8 mouse cellular contexts compared by ENCODE assay signal in genomic region chr7:65155628-65156513, GRCm38 (mm10). TPM values are rescaled to one million over a fixed set of nuclear protein-coding genes. Genes with fewer than 3 reads are reported as not detected.
A peak's percentile ranks its signal among the peaks of the same experiment; 100 is the strongest.
DNase-seq lines count a peak whose midpoint lies in the region; ATAC-seq and TF ChIP-seq lines count a peak whose summit lies in the region.

No protein-coding gene starts in this region.

- ATAC-seq in embryonic facial prominence, embryonic 14.5 days (ENCODE audit: low read depth), result peak; percentile 58
- peak; percentile 92 for ATAC-seq in midbrain, embryonic 13.5 days

- WGBS in embryonic facial prominence, embryonic 14.5 days, result 3% methylated on average over 31 of the region's 122 CpGs
- 2% methylated on average over 119 of the region's 122 CpGs for WGBS in hindbrain, embryonic 10.5 days
- under 1% methylated on average over 113 of the region's 122 CpGs for WGBS in midbrain, embryonic 13.5 days

- H3K27ac ChIP-seq in gastrocnemius, adult 2 months, result no peak overlapping the region
- H3K27ac ChIP-seq in embryonic facial prominence, embryonic 14.5 days (replicated peaks; ENCODE audit: low read depth, low read length), result no peak overlapping the region; the same call in 1 of the 2 replicates
- H3K27ac ChIP-seq in hindbrain, embryonic 10.5 days, result peak overlapping the region; percentile 90
- H3K27ac ChIP-seq in midbrain, embryonic 13.5 days, result peak overlapping the region; percentile 90

- no peaks in the 10 kb centered on the region for H3K36me3 ChIP-seq in embryonic facial prominence, embryonic 14.5 days (ENCODE audit: control insufficient read depth, insufficient read depth, low read length)
- no peaks in the 10 kb centered on the region for H3K36me3 ChIP-seq in hindbrain, embryonic 10.5 days
- H3K36me3 ChIP-seq in midbrain, embryonic 13.5 days, result no peaks in the 10 kb centered on the region

- H3K9me3 ChIP-seq in embryonic facial prominence, embryonic 14.5 days (ENCODE audit: control insufficient read depth, low read length), result 0 out of 2 replicates have a peak, but pooled peaks cover 3% of the 10 kb centered on the region
- H3K9me3 ChIP-seq in hindbrain, embryonic 10.5 days, result no peaks in the 10 kb centered on the region
- H3K9me3 ChIP-seq in midbrain, embryonic 13.5 days, result no peaks in the 10 kb centered on the region

- H3K4me2 ChIP-seq in embryonic facial prominence, embryonic 14.5 days (ENCODE audit: low read depth, low read length), result peak overlapping the region; percentile 83
- H3K4me2 ChIP-seq in midbrain, embryonic 13.5 days (replicated peaks), result peak overlapping the region; percentile 90

- no peak for TF ChIP-seq CTCF in gastrocnemius, adult 2 months (IDR thresholded peaks at IDR 0.05)

- H3K9ac ChIP-seq in embryonic facial prominence, embryonic 14.5 days (ENCODE audit: low read depth, low read length), result peak overlapping the region; percentile 75
- H3K9ac ChIP-seq in midbrain, embryonic 13.5 days (replicated peaks), result peak overlapping the region; percentile 80

- no peaks in the 10 kb centered on the region for H3K4me1 ChIP-seq in embryonic facial prominence, embryonic 14.5 days (ENCODE audit: control insufficient read depth, insufficient read depth, low read length)
- peaks cover 21% of the 10 kb centered on the region for H3K4me1 ChIP-seq in hindbrain, embryonic 10.5 days (replicated peaks)
- peaks cover 23% of the 10 kb centered on the region for H3K4me1 ChIP-seq in midbrain, embryonic 13.5 days (replicated peaks)

- intact Hi-C loops in gastrocnemius, adult 2 months (cut with DNase I), result no loop called here
- intact Hi-C loops in gastrocnemius, postnatal 36 days (cut with DNase I), result no loop called here
- intact Hi-C loops in left cerebral cortex, postnatal 25 days (cut with DNase I), result loop anchor here (10.0 kb wide), 1 partner anchor 201 kb away; no protein-coding TSS in a partner anchor

- H3K27me3 ChIP-seq in embryonic facial prominence, embryonic 14.5 days (replicated peaks; ENCODE audit: control insufficient read depth, insufficient read depth, low read length), result peaks cover 55% of the 10 kb centered on the region
- peaks cover 52% of the 10 kb centered on the region for H3K27me3 ChIP-seq in hindbrain, embryonic 10.5 days (ENCODE audit: insufficient read depth, poor library complexity, severe bottlenecking)
- H3K27me3 ChIP-seq in midbrain, embryonic 13.5 days, result peaks cover 41% of the 10 kb centered on the region

- DNase-seq in gastrocnemius, adult 2 months, result peak; percentile 19
- no peak for DNase-seq in gastrocnemius, postnatal 36 days
- peak; percentile 38 for DNase-seq in adrenal gland, postnatal 25 days
- peak; percentile 53 for DNase-seq in embryonic facial prominence, embryonic 14.5 days (ENCODE audit: low spot score)
- peak; percentile 75 for DNase-seq in hindbrain, embryonic 10.5 days (ENCODE audit: low spot score)
- peak; percentile 70 to 71 for DNase-seq in left cerebral cortex, postnatal 25 days (ENCODE audit: low spot score in 2 of 2)
- DNase-seq in testis, postnatal 10 days (ENCODE audit: low spot score), result peak; percentile 51

- peak overlapping the region; percentile 68 for H3K4me3 ChIP-seq in gastrocnemius, adult 2 months
- peak overlapping the region; percentile 65 for H3K4me3 ChIP-seq in embryonic facial prominence, embryonic 14.5 days (ENCODE audit: low read depth, low read length)
- H3K4me3 ChIP-seq in hindbrain, embryonic 10.5 days, result peak overlapping the region; percentile 74
- H3K4me3 ChIP-seq in midbrain, embryonic 13.5 days (replicated peaks), result peak overlapping the region; percentile 71

RNA-seq across cellular contexts. Expression of gene Fam189a1, which starts 0.5 kb away (rescaled TPM):
- not detected for total RNA-seq in gastrocnemius, adult 2 months (2021)
- total RNA-seq in gastrocnemius, postnatal 36 days (2021), result not detected
- total RNA-seq in adrenal gland, postnatal 25 days (2021), result 0.33 and 0.70 TPM in 2 replicates
- polyA plus RNA-seq in embryonic facial prominence, embryonic 14.5 days (2014; fragmentation: Nextera tagmentation; extraction: Ambion mirVana), result 3.6 and 4.4 TPM in 2 replicates
- 1.3 and 2.4 TPM in 2 replicates for polyA plus RNA-seq in hindbrain, embryonic 10.5 days (2016; fragmentation: Nextera tagmentation; extraction: Ambion mirVana)
- total RNA-seq in left cerebral cortex, postnatal 25 days (2021), result 10 to 100 TPM; 58.1 to 59.0 TPM
- 5.9 and 6.4 TPM in 2 replicates for polyA plus RNA-seq in midbrain, embryonic 13.5 days (2015; fragmentation: Nextera tagmentation; extraction: Ambion mirVana)

Comparison
In these comparisons a context has a peak if more than half of its experiments do, and no peak if none do; other contexts are left out.
1. DNase-seq: peak in gastrocnemius, adult 2 months (single experiment), adrenal gland, postnatal 25 days (single experiment), embryonic facial prominence, embryonic 14.5 days (single experiment), hindbrain, embryonic 10.5 days (single experiment), left cerebral cortex, postnatal 25 days (2 of 2) and testis, postnatal 10 days (single experiment); none in gastrocnemius, postnatal 36 days (0 of 2).
2. H3K27ac ChIP-seq: peak in hindbrain, embryonic 10.5 days (single experiment) and midbrain, embryonic 13.5 days (single experiment); none in gastrocnemius, adult 2 months (single experiment) and embryonic facial prominence, embryonic 14.5 days (single experiment).
3. RNA of gene Fam189a1, which starts 0.5 kb away (total RNA-seq): 58.1 to 59.0 TPM in left cerebral cortex, postnatal 25 days; 0.33 to 0.70 TPM in adrenal gland, postnatal 25 days, not detected in gastrocnemius, adult 2 months and not detected in gastrocnemius, postnatal 36 days; every median in the first group is over 10 times any median in the second.
4. Peak in every context shown above with its lines, with median percentiles within 50 percentile points of each other: H3K4me3 ChIP-seq.